Mouse (Mus musculus) bone marrow macrophage, adult 2 months (primary cell): ENCODE measurements around the gene Rdh19. TPM values are rescaled to one million over a fixed set of nuclear protein-coding genes. Genes with fewer than 3 reads are reported as not detected.
"Not testable (repeated sequence)": the region's sequence is repeated elsewhere in the genome, so short reads cannot be mapped to it uniquely, and the experiment has no call there.

Experiments used
- H3K27ac ChIP-seq: 2 replicates; pipeline ENCODE4 v1.5.1; 2012; ENCODE audit warnings: low read depth, low read length; ENCODE audit not compliant: insufficient read depth
- H3K4me1 ChIP-seq: 2 replicates; pipeline ENCODE4 v1.6.1; 2012; ENCODE audit warnings: low read length; ENCODE audit not compliant: control insufficient read depth, insufficient read depth
- H3K4me3 ChIP-seq: 2 replicates; pipeline ENCODE4 v1.5.1; 2012; ENCODE audit warnings: mild to moderate bottlenecking, low read length, moderate library complexity; ENCODE audit not compliant: insufficient read depth
- CTCF ChIP-seq: IDR thresholded peaks from 2 replicates; pipeline ENCODE4 v1.5.1; 2012; ENCODE audit warnings: low read depth, mild to moderate bottlenecking, low read length, moderate library complexity
- POLR2A ChIP-seq: IDR thresholded peaks from 2 replicates; pipeline ENCODE4 v1.6.1; 2012; ENCODE audit warnings: mild to moderate bottlenecking, low read depth, low read length, borderline replicate concordance
- polyA plus RNA-seq: library from polyadenylated mRNA; stranded (reverse); fragments of >200 nt; gene quantifications from 2 replicates; pipeline ENCODE4 v1.2.4, GENCODE M21; 2012; ENCODE audit not compliant: missing spikeins, insufficient read depth, insufficient read length

Gene Rdh19
- polyA plus RNA-seq, 1 experiment, result not detected

- H3K27ac ChIP-seq, result no peak overlapping the region
- no peak overlapping the region for H3K4me3 ChIP-seq
- no peaks in the 10 kb centered on the region for H3K4me1 ChIP-seq
- TF ChIP-seq POLR2A (no peak), CTCF (no peak)
Observed at GRCm38 (mm10) chr10:127878262-127879057, 28.7 kb downstream of the Rdh19 start.

GRCm38 (mm10) chr10:127879155-127879688, 29.5 kb downstream of the Rdh19 start:
- TF ChIP-seq CTCF (no peak), POLR2A (no peak)
- Histone ChIP-seq H3K4me1 (no peaks in the 10 kb centered on the region), H3K4me3 (no peak overlapping the region), H3K27ac (no peak overlapping the region)

GRCm38 (mm10) chr10:127881041-127881440, 31.3 kb downstream of the Rdh19 start:
- Histone ChIP-seq H3K4me3 (no peak overlapping the region), H3K27ac (no peak overlapping the region), H3K4me1 (no peaks in the 10 kb centered on the region)
- no peak for TF ChIP-seq CTCF
- no peak for TF ChIP-seq POLR2A

- H3K4me3 ChIP-seq, result no peak overlapping the region
- TF ChIP-seq CTCF (no peak), POLR2A (no peak)
Observed at GRCm38 (mm10) chr10:127886551-127886950, 36.8 kb downstream of the Rdh19 start.

GRCm38 (mm10) chr10:127886971-127887370, 37.2 kb downstream of the Rdh19 start:
- no peak for TF ChIP-seq CTCF
- TF ChIP-seq POLR2A, result no peak
- Histone ChIP-seq H3K4me1 (no peaks in the 10 kb centered on the region), H3K27ac (no peak overlapping the region), H3K4me3 (no peak overlapping the region)

More at GRCm38 (mm10) chr10:127886551-127886950, 36.8 kb downstream of the Rdh19 start:
- Histone ChIP-seq H3K4me1 (no peaks in the 10 kb centered on the region), H3K27ac (no peak overlapping the region)

GRCm38 (mm10) chr10:127888605-127889004, 38.9 kb downstream of the Rdh19 start, which contains the start of gene Rdh7:
TSS of gene Rdh7 (minus strand) at chr10:127888817.
- Histone ChIP-seq H3K4me1 (no peaks in the 10 kb centered on the region), H3K4me3 (no peak within 1 kb of the TSS), H3K27ac (no peak within 1 kb of the TSS)
- no peak for TF ChIP-seq CTCF

- Histone ChIP-seq H3K27ac (no peak overlapping the region), H3K4me1 (0 out of 2 replicates have a peak, but pooled peaks cover 2% of the 10 kb centered on the region), H3K4me3 (no peak overlapping the region)
- TF ChIP-seq POLR2A, result no peak
- TF ChIP-seq CTCF, result no peak
Observed at GRCm38 (mm10) chr10:127891481-127891880, 41.8 kb downstream of the Rdh19 start.

GRCm38 (mm10) chr10:127893163-127894022, 43.7 kb downstream of the Rdh19 start:
- not testable (repeated sequence) for H3K27ac ChIP-seq, H3K4me1 ChIP-seq, H3K4me3 ChIP-seq

GRCm38 (mm10) chr10:127896705-127897104, 47.0 kb downstream of the Rdh19 start:
- Histone ChIP-seq H3K4me1 (0 out of 2 replicates have a peak, but pooled peaks cover 2% of the 10 kb centered on the region), H3K4me3 (no peak overlapping the region), H3K27ac (no peak overlapping the region)
- no peak for TF ChIP-seq POLR2A
- no peak for TF ChIP-seq CTCF

GRCm38 (mm10) chr10:127897506-127897905, 47.8 kb downstream of the Rdh19 start:
- Histone ChIP-seq H3K4me1 (0 out of 2 replicates have a peak, but pooled peaks cover 2% of the 10 kb centered on the region), H3K4me3 (no peak overlapping the region), H3K27ac (no peak overlapping the region)
- TF ChIP-seq POLR2A (no peak), CTCF (no peak)
